Mouse (Mus musculus): ENCODE results near the gene Itm2b.

DNA sequence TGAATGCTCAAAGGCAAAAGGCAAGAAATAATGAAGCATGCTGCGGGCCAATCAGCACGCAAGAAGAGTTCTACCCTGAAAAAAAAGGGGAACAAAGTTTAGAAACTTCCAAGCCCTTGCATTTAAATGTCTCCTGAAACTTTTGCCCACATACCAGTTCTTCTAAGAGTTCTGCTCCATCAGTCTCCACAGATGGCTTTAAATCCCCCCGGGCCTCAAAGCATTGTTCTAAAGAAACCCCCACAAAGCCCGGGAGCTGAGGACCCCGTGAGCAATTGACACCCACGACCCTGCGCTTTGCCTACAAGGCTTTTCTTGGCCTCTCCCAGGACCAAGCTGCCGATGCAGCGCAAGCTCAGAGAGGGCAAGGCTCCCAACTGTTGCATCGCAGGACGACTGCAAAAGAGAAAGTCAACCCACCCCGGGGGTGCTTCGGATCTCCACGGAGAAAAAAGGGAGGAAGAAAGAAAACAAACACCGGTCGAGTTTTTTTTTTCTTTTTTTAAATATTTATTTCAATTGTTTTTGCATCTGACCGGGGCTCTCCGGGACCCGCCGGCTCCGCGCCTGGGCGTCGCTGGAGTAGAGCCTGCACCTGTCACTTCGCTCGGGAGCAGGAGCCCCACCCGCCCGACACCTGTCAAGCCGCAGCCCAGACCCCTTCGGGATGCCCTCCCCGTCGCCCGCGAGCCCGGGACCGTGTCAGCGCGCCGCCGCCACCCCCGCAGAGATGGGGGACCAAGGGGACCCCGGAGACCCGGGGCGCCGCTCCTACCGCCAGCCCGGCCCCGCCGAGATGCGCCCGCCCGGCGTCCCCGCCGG is 60.2 kb downstream of the Itm2b start:
- no peak for TF ChIP-seq CTCF (IDR thresholded peaks at IDR 0.05; ENCODE audit: low read depth, low read length)
- TF ChIP-seq GATA1 (IDR thresholded peaks at IDR 0.05; ENCODE audit: borderline replicate concordance, low read length), result no peak
